ENCODE assay signal across 9 mouse cellular contexts in the genomic region with DNA sequence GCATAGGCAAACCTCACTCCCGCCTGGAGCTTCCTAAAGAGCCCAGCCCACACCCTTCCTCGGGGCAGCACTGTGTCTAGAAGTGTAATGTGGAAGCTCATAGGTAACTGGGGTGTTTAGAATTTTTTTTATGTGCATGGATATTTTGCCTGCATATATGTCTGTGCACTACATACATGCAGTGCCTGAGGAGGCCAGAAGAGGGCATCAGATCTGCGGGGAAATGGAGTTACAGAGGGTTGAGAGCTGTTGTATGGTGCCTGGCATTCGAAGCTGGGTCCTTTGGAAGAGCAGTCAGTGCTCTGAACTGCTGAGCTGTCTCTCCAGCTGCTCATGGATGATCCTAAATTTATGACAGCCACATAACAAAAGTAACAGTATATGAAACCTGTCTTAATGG. TPM values are rescaled to one million over a fixed set of nuclear protein-coding genes. Genes with fewer than 3 reads are reported as not detected.
A peak's percentile ranks its signal among the peaks of the same experiment; 100 is the strongest.
DNase-seq lines count a peak whose midpoint lies in the region; ATAC-seq and TF ChIP-seq lines count a peak whose summit lies in the region.
"Had no signal": no experiment of that assay in that cellular context is flagged by ENCODE, and none has a peak within 500 bp of the region (broad histone marks: within the 10 kb centered on the region; RNA-seq: fewer than 3 reads in every experiment).

No protein-coding gene starts in this region.

- H3K4me2 ChIP-seq in intestine, embryonic 14.5 days (ENCODE audit: low read length): no peak overlapping the region
- no peak overlapping the region for H3K4me2 ChIP-seq in intestine, embryonic 16.5 days (ENCODE audit: low read depth, low read length)
- H3K4me2 ChIP-seq in midbrain, embryonic 13.5 days (replicated peaks): no peak overlapping the region
- H3K4me2 ChIP-seq: liver, embryonic 13.5 days had no signal

- H3K27ac ChIP-seq in intestine, embryonic 14.5 days (ENCODE audit: low read depth): no peak overlapping the region
- H3K27ac ChIP-seq in intestine, embryonic 16.5 days (ENCODE audit: low read length): no peak overlapping the region
- H3K27ac ChIP-seq in ES-Bruce4 (ENCODE audit: insufficient read depth, low read length): no peak overlapping the region
- no peak overlapping the region for H3K27ac ChIP-seq in midbrain, embryonic 13.5 days
- H3K27ac ChIP-seq: liver, embryonic 13.5 days had no signal

- no peak overlapping the region for H3K9ac ChIP-seq in intestine, embryonic 14.5 days (ENCODE audit: low read length)
- H3K9ac ChIP-seq in intestine, embryonic 16.5 days (ENCODE audit: low read depth, low read length): no peak overlapping the region
- H3K9ac ChIP-seq in ES-Bruce4 (ENCODE audit: low read depth, poor library complexity, severe bottlenecking): no peak overlapping the region
- no peak overlapping the region for H3K9ac ChIP-seq in midbrain, embryonic 13.5 days (replicated peaks)
- H3K9ac ChIP-seq: liver, embryonic 13.5 days had no signal

- no peak for TF ChIP-seq POLR2A in ES-Bruce4 (IDR thresholded peaks at IDR 0.05; ENCODE audit: insufficient read depth, low read length)

- TF ChIP-seq CTCF in ES-Bruce4 (IDR thresholded peaks at IDR 0.05; ENCODE audit: low read depth, low read length): peak; percentile 54

- no peak for TF ChIP-seq EP300 in ES-Bruce4 (IDR thresholded peaks at IDR 0.05; ENCODE audit: insufficient read depth, low read depth, low read length)

- 62% methylated on average over 4 of the region's 4 CpGs for WGBS in intestine, embryonic 14.5 days
- WGBS in intestine, embryonic 16.5 days: 66% methylated on average over 4 of the region's 4 CpGs
- 61% methylated on average over 4 of the region's 4 CpGs for WGBS in midbrain, embryonic 13.5 days

- H3K27me3 ChIP-seq in intestine, embryonic 14.5 days (replicated peaks; ENCODE audit: control insufficient read depth, insufficient read depth, low read length): no peaks in the 10 kb centered on the region
- H3K27me3 ChIP-seq in intestine, embryonic 16.5 days (replicated peaks; ENCODE audit: control insufficient read depth, insufficient read depth, low read length): no peaks in the 10 kb centered on the region
- H3K27me3 ChIP-seq in ES-Bruce4 (ENCODE audit: control insufficient read depth, insufficient read depth, low read length, poor library complexity, severe bottlenecking): no peaks in the 10 kb centered on the region
- no peaks in the 10 kb centered on the region for H3K27me3 ChIP-seq in midbrain, embryonic 13.5 days
- H3K27me3 ChIP-seq: liver, embryonic 13.5 days had no signal

- H3K36me3 ChIP-seq in intestine, embryonic 14.5 days (ENCODE audit: control insufficient read depth, insufficient read depth, low read length): peaks cover 8% of the 10 kb centered on the region
- H3K36me3 ChIP-seq in intestine, embryonic 16.5 days (ENCODE audit: control insufficient read depth, insufficient read depth, low read length): peaks cover 5% of the 10 kb centered on the region
- no peaks in the 10 kb centered on the region for H3K36me3 ChIP-seq in ES-Bruce4 (ENCODE audit: control insufficient read depth, insufficient read depth, low read length, poor library complexity, severe bottlenecking)
- H3K36me3 ChIP-seq in midbrain, embryonic 13.5 days: peaks cover 23% of the 10 kb centered on the region

- no peak overlapping the region for H3K4me3 ChIP-seq in intestine, embryonic 14.5 days (ENCODE audit: low read depth, low read length)
- H3K4me3 ChIP-seq in intestine, embryonic 16.5 days (ENCODE audit: low read length): no peak overlapping the region
- H3K4me3 ChIP-seq in ES-Bruce4 (ENCODE audit: low read depth, low read length): no peak overlapping the region
- H3K4me3 ChIP-seq in midbrain, embryonic 13.5 days (replicated peaks): no peak overlapping the region
- H3K4me3 ChIP-seq: liver, embryonic 13.5 days had no signal

- no peaks in the 10 kb centered on the region for H3K9me3 ChIP-seq in intestine, embryonic 14.5 days (ENCODE audit: control insufficient read depth, low read length)
- H3K9me3 ChIP-seq in intestine, embryonic 16.5 days (ENCODE audit: control insufficient read depth, low read length): no peaks in the 10 kb centered on the region
- no peaks in the 10 kb centered on the region for H3K9me3 ChIP-seq in ES-Bruce4 (replicated peaks; ENCODE audit: control insufficient read depth, insufficient read depth, low read length, poor library complexity, severe bottlenecking)
- H3K9me3 ChIP-seq in midbrain, embryonic 13.5 days: no peaks in the 10 kb centered on the region
- H3K9me3 ChIP-seq: liver, embryonic 13.5 days had no signal

- peak; percentile 61 for DNase-seq in intestine, embryonic 14.5 days (ENCODE audit: low spot score)
- peak; percentile 62 for DNase-seq in 416B (ENCODE audit: low read depth)
- DNase-seq in cerebellum, adult 9-11 months: peak; percentile 47
- peak; percentile 32 for DNase-seq in kidney, postnatal 14 days

- no peaks in the 10 kb centered on the region for H3K4me1 ChIP-seq in intestine, embryonic 14.5 days (replicated peaks; ENCODE audit: control insufficient read depth, insufficient read depth, low read length)
- H3K4me1 ChIP-seq in intestine, embryonic 16.5 days (ENCODE audit: control insufficient read depth, insufficient read depth, low read length): no peaks in the 10 kb centered on the region
- H3K4me1 ChIP-seq in ES-Bruce4 (ENCODE audit: control insufficient read depth, insufficient read depth, low read length): peaks cover 3% of the 10 kb centered on the region
- no peaks in the 10 kb centered on the region for H3K4me1 ChIP-seq in midbrain, embryonic 13.5 days (replicated peaks)

- no peak for ATAC-seq in intestine, embryonic 14.5 days (replicated peaks; ENCODE audit: low FRiP score, low TSS enrichment, low read depth)
- no peak for ATAC-seq in intestine, embryonic 16.5 days
- ATAC-seq in neutrophil, adult 5-6 weeks (ENCODE audit: extremely low read depth, insufficient number of reproducible peaks, low FRiP score, poor library complexity, severe bottlenecking): 0 out of 2 replicates have a peak, but pooled peaks have one; percentile 33
- no peak for ATAC-seq in midbrain, embryonic 13.5 days

RNA-seq across cellular contexts. Expression of a gene that starts 44.4 kb away (rescaled TPM):
- polyA plus RNA-seq in intestine, embryonic 14.5 days (2014; fragmentation: Nextera tagmentation; extraction: Ambion mirVana): 56.3 and 61.7 TPM in 2 replicates
- 47.1 and 49.8 TPM in 2 replicates for polyA plus RNA-seq in intestine, embryonic 16.5 days (2015; fragmentation: Nextera tagmentation; extraction: Ambion mirVana)
- polyA plus RNA-seq in ES-Bruce4 (2011; ENCODE audit: insufficient read depth, insufficient read length, low read depth, missing spikeins): 44.2 and 48.5 TPM in 2 replicates
- total RNA-seq in neutrophil, adult 5-6 weeks (2017): 2.3 and 9.4 TPM in 2 replicates
- polyA plus RNA-seq in midbrain, embryonic 13.5 days (2015; fragmentation: Nextera tagmentation; extraction: Ambion mirVana): 114 and 126 TPM in 2 replicates
